Mouse (Mus musculus): ENCODE measurements around the gene Nek8. TPM values are rescaled to one million over a fixed set of nuclear protein-coding genes. Genes with fewer than 3 reads are reported as not detected.
"Not testable (repeated sequence)": the region's sequence is repeated elsewhere in the genome, so short reads cannot be mapped to it uniquely, and the experiment has no call there.

Nek8 gene
- total RNA-seq, 2 experiments from 2014 or later: 3.0 to 3.1 TPM

DNA sequence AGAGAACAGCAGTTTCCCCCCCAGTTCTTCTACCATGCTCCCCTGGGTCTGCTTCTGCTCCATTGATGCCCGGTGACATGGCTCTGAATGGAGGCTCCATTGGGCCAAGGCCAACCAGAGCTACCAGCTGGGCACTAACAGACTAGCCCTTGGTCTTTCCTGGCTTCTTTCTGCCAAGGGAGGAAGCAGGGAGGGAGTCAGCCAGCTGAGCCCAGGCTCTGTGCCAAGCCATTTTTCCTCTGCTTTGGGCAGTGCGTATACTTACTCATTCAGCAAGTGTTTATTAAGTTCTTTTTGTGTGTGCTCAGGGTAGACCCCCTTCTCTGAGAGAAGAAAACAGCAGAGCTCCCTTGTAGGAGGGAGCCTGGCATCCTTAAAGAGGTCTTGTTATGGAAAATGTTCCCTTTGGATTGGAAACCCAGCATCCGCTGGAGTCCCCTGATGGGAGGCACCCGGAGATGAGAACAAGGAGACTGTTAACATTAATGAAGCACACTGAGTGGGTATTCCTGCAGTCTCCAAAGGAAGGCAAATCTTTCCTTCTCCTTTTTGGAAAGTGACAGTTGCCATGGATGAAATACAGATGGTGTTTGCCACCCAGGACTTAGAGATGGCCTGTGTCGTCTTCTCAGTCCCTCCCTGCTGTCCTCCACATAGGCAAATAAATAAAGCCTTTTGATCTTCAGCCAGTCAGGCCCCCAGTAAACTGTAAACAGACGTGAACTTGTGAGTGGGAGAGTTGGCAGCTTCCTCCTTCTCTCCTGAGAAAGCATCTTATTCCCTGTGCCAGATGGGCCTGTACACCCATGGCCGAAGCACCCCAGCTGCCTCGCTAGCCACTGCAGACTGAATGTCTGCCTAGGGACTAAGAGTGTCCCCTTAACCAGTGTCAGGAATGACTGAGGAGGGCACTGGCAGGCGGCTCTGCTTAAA, 23.9 kb downstream of the Nek8 start:
- TF ChIP-seq CTCF (IDR thresholded peaks at IDR 0.05): no peak
- intact Hi-C loops (cut with DNase I): loop anchor here (5.0 kb wide), 1 partner anchor 70 kb away; the partner anchor contains the start of gene Eral1
- Histone ChIP-seq H3K4me3 (no peak overlapping the region), H3K27ac (peak overlapping the region; percentile 29)
- DNase-seq (ENCODE audit: extremely low spot score in 1 of 2, low spot score in 2 of 2): peak; percentile 65 to 73

DNA sequence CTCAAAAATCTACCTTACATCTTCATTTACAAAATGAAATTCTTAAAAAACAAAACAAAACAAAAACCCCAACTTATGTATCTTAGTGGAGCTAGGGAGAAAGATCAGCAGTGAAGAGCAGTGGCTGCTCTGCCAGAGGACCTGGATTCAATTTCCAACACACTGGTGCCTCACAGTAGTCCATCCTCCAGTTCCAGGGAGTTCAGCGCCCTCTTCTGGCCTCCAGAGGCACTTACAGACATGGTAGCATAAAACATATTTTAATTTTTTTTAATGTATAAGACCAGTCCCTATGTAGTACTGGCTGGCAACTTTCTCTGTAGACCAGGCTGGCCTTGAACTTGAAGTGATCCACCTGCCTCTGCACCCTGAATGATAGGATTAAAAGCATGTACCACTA, 25.3 kb downstream of the Nek8 start:
- peak; percentile 49 for TF ChIP-seq CTCF (IDR thresholded peaks at IDR 0.05)
- no peak overlapping the region for H3K4me3 ChIP-seq
- intact Hi-C loops (cut with DNase I): loop anchor here (5.0 kb wide), 1 partner anchor 69 kb away; the partner anchor contains the start of gene Eral1
- no peak overlapping the region for H3K27ac ChIP-seq
- DNase-seq (ENCODE audit: extremely low spot score in 1 of 2, low spot score in 2 of 2): no peak

DNA sequence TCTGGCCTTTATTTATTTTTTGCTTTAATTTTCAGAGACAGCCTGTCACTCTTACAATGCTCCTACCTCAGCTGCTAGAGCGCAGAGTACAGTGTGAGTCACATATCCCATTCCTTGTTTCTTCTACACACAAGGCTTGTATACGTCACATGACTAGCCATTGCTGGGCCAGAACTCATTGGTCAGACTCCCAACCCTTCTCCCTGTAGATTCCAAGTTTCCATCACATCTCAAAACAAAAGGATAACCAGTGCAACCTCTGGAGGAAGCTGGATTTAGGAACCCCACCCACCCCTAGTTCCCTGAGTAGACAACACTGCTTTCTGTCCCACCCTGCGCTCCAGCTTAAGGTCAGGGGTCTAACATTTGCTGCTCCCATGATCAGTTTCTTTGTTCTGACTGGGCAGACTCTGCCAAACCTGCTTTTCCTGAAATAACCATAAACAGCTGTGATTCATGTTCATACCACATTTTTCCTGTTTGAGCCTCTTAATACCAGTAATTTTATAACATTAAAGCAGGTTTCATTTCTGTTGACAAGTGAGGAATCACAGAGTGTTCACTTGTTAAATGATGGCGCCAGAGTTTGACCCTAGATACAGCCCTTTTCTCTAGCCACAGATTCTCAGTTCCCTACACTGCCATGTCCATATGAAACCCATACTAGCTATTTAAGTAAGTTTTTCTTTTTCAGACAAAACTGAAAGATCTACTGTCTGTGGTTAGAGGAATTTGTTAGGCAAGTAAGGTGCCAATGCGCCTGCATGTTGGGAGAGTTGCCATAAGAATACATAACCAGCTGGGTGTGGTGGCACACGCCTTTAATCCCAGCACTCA, 29.6 kb downstream of the Nek8 start:
- DNase-seq (ENCODE audit: extremely low spot score in 1 of 2, low spot score in 2 of 2): no peak
- Histone ChIP-seq H3K27ac (no peak overlapping the region), H3K4me3 (no peak overlapping the region)
- TF ChIP-seq CTCF (IDR thresholded peaks at IDR 0.05): no peak
- intact Hi-C loops (cut with DNase I): no loop called here

DNA sequence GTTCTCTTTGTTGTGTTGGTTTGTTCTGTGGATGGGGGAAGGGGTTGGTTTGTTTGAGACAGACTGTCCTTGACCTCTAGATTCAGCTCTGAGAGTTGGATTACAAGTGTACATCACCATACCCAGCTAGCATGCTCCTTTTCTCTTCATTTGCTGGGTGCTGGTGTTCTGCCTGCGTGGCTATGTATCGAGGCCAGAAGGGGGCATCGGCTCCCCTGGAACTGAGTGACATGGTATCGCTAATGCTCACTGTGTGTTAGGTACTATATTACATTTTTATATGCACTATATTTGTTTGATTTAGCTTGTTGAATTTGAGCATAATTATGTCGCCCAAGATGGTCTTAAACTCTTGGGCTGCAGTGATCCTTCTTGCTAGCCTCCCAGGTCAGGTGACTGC, 30.3 kb downstream of the Nek8 start:
- TF ChIP-seq CTCF (IDR thresholded peaks at IDR 0.05): peak; percentile 13
- intact Hi-C loops (cut with DNase I): no loop called here
- DNase-seq (ENCODE audit: extremely low spot score in 1 of 2, low spot score in 2 of 2): no peak
- Histone ChIP-seq H3K27ac (no peak overlapping the region), H3K4me3 (no peak overlapping the region)

DNA sequence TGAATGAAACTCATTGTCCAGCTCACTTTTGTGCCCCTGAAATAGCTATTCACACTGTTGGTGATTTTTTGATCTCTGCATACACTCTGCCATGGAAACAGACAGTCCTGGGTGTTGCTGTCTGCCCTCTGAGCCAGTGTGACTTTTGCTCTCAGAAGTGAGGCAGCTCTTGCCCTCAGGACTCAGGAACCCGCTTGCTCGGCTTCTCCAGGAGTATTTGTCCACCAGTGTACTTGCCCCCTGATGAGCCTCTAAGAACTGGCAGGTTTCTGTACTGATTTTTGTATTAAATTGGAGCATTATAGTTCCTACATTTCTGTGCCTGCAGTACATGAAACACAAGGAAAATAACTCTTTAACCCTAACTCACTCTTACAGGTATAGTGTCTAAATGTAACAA, 33.0 kb downstream of the Nek8 start:
- TF ChIP-seq CTCF (IDR thresholded peaks at IDR 0.05): no peak
- Histone ChIP-seq H3K4me3 (no peak overlapping the region), H3K27ac (no peak overlapping the region)
- no peak for DNase-seq (ENCODE audit: extremely low spot score in 1 of 2, low spot score in 2 of 2)
- intact Hi-C loops (cut with DNase I): no loop called here

DNA sequence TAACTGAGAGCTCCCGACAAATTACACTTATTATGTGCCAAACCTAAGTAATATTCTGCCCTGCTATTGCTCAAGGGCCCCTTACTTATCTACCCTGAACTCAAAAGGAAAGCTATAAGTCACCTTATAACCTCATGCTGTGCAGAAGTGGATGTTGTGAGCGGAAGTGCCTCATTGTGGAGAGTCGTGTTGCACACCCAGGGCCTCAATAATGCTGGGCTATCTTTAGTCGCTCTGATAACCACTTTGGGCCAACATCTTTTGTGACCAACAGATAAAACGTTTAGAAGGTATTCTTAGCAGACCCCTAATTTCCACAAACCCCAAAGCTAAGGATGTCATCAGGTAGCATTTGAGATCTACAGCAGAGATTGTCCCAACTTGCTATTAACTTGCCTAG, 35.8 kb downstream of the Nek8 start:
- H3K27ac ChIP-seq: no peak overlapping the region
- H3K4me3 ChIP-seq: no peak overlapping the region
- no peak for TF ChIP-seq CTCF (IDR thresholded peaks at IDR 0.05)
- DNase-seq (ENCODE audit: extremely low spot score in 1 of 2, low spot score in 2 of 2): no peak
- intact Hi-C loops (cut with DNase I): no loop called here

DNA sequence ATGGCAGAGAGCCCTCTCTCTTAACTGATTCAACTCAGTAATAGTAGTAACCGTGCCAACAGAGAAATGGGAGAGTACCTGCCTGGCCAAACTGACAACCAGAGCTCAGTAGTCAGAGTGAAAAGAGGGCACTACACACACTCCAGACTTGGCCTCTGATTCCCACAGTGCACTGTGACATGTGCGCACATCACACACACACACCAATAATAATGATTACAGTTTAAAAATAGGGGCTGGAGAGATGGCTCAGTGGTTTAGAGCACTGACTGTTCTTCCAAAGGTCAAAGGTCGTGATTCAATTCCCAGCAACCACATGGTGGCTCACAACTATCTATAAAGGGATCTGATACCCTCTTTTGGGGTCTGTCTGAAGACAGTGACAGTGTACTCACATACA, 38.5 kb downstream of the Nek8 start:
- intact Hi-C loops (cut with DNase I): no loop called here
- H3K4me3 ChIP-seq: no peak overlapping the region

DNA sequence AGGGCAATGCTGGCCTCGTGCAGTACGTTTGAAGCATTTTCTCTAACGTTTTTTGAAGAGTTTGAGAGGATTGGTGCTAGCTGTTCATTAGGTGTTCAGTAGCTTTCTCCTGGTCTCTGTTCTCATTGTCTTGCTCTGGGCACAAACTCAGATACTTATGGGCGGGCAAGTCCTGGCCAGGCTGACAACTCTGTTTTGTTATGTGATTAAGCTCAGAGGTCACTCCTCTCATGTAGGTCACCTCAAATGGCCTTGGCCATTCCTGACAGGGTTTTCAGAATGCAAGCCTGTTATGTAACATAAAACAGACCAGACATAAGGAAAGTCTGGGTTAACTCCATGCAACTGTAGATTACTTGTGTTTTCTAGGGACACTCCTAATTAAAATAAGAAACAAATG, 38.9 kb downstream of the Nek8 start:
- no peak overlapping the region for H3K4me3 ChIP-seq
- no peak overlapping the region for H3K27ac ChIP-seq
- no peak for DNase-seq (ENCODE audit: extremely low spot score in 1 of 2, low spot score in 2 of 2)
- TF ChIP-seq CTCF (IDR thresholded peaks at IDR 0.05): no peak
- intact Hi-C loops (cut with DNase I): no loop called here

More for the DNA sequence above, 38.5 kb downstream of the Nek8 start:
- no peak overlapping the region for H3K27ac ChIP-seq
- TF ChIP-seq CTCF (IDR thresholded peaks at IDR 0.05): no peak
- no peak for DNase-seq (ENCODE audit: extremely low spot score in 1 of 2, low spot score in 2 of 2)

DNA sequence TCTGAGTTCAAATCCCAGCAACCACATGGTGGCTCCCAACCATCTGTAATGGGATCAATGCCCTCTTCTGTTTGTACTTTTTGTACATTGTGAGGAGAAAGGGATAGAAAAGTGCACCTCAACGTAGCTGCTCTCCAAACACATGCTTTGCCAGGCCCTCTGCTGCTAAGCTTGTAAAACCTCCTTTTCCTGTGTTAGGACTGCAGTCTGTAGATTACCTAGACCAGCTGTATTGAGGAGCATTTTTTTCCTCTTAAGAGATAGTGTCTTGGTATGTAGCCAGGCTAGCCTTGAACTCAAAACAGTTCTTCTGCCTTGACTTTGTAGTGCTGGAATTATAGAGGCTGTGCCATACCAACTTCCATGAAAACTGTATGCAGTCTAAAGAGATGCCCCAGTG, 40.3 kb downstream of the Nek8 start:
- TF ChIP-seq CTCF (IDR thresholded peaks at IDR 0.05): no peak
- DNase-seq (ENCODE audit: extremely low spot score in 1 of 2, low spot score in 2 of 2): no peak

DNA sequence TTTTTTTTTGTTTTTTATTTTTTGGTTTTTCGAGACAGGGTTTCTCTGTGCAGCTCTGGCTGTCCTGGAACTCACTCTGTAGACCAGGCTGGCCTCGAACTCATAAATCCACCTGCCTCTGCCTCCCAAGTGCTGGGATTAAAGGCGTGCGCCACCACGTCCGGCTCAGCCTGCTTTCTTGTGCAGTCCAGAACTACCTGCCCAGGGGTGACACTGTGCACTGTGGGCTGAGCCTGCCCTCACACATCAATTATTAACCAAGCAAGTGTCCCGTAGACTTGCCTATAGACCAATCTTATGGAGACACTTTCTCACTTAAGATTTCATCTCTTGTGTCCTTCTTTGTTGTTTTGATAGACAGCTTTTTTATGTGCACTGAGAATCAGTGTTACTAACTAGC, 41.2 kb downstream of the Nek8 start:
- H3K4me3 ChIP-seq; DNase-seq (ENCODE audit: extremely low spot score in 1 of 2, low spot score in 2 of 2); intact Hi-C loops (cut with DNase I); H3K27ac ChIP-seq: not testable (repeated sequence)

More for the DNA sequence above, 40.3 kb downstream of the Nek8 start:
- intact Hi-C loops (cut with DNase I): no loop called here
- Histone ChIP-seq H3K27ac (no peak overlapping the region), H3K4me3 (no peak overlapping the region)

DNA sequence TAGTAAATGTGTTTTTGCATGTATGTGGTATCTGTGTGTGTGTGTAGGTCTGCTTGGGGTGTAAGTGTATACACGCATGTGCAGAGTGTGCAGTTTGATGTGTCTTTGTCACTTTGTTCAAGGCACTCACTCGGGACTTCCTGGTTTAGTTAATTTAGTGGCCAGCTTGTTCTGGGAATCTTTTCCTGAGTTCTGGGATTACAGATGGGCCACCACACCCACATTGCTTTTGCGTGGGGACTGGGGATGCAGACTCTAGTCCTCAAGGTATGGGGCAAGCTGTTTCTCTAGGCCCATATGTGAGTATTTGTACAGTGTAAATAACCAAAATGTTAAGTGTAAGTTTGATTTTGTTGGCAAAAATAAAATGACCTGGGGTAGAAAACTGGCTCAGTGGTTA, 42.1 kb downstream of the Nek8 start:
- intact Hi-C loops (cut with DNase I): no loop called here
- no peak overlapping the region for H3K4me3 ChIP-seq
- no peak for DNase-seq (ENCODE audit: extremely low spot score in 1 of 2, low spot score in 2 of 2)
- H3K27ac ChIP-seq: no peak overlapping the region
- no peak for TF ChIP-seq CTCF (IDR thresholded peaks at IDR 0.05)

DNA sequence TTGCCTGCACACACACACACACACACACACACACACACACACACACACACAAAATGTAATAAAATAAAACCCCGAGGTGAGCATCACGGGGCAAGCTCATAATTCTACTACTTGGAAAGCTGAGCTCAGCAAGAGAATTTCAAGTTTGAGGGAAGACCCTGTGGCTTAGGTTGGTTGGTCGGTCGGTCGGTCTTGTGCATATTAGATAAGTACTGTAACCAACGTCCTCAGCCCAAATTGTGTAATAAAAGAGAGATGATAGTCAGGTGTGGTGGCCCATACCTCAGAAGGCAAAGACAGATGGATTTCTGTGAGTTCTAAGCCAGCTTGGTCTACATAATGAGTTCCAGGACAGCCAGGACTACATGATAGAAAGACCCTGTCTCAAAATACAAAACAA, 42.6 kb downstream of the Nek8 start:
- Histone ChIP-seq H3K27ac (no peak overlapping the region), H3K4me3 (no peak overlapping the region)
- no peak for DNase-seq (ENCODE audit: extremely low spot score in 1 of 2, low spot score in 2 of 2)
- intact Hi-C loops (cut with DNase I): no loop called here
- TF ChIP-seq CTCF (IDR thresholded peaks at IDR 0.05): no peak

Measured in left cerebral cortex, adult 2 months (tissue).